ENCODE assay signal across 19 mouse cellular contexts in the genomic region with DNA sequence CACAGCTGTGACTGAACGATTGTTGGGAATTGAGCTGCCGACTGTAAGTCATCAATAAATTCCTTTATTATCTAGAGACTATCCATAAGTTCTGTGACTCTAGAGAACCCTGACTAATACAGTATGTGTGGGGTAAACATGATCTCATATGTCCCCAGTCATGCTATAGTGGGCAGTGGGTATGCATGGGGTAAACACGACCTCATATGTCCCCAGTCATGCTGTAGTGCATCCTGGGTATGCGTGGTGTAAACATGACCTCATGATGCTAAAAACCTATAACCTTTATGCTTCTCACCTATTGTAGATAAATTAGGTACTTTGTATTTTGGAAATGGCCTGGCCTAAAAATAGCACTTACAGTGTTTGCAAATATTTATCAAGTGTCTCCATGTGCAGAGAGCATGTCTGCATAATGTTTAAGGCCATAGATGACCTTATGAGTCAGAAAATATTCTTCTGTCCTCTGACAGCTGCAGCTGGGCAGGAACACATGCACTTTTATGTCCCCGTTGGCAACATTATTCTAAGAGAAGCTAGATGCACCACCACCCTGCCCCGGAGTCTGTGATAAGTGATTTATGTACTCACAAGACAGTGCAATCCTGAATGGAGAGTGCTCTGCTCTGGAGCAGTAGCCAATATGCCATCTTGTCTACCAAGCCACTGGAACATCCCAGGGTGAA.
DNase-seq lines count a peak whose midpoint lies in the region; ATAC-seq and TF ChIP-seq lines count a peak whose summit lies in the region.
"Had no signal": no experiment of that assay in that cellular context is flagged by ENCODE, and none has a peak within 500 bp of the region (broad histone marks: within the 10 kb centered on the region; RNA-seq: fewer than 3 reads in every experiment).

No protein-coding gene starts in this region.

- TF ChIP-seq CTCF in gastrocnemius, adult 2 months (IDR thresholded peaks at IDR 0.05) = no peak
- no peak for TF ChIP-seq CTCF in kidney, postnatal 0 days (IDR thresholded peaks at IDR 0.05; ENCODE audit: low read depth)
- TF ChIP-seq CTCF in kidney, adult 2 months (conservative IDR thresholded peaks at IDR 0.05; ENCODE audit: insufficient read depth, insufficient read length, low read depth, low read length) = no peak

- DNase-seq in gastrocnemius, adult 2 months = no peak
- DNase-seq in gastrocnemius, postnatal 36 days = no peak
- no peak for DNase-seq in kidney, postnatal 0 days (ENCODE audit: low spot score)
- no peak for DNase-seq in kidney, adult 2 months
- no peak for DNase-seq in cerebellum, postnatal 25 days
- DNase-seq: adrenal gland, adult 8-10 months; adrenal gland, postnatal 14 days; B cell, adult 2 months; cerebellum, adult 11-12 months; cerebellum, adult 8-10 months; cerebellum, adult 9-11 months; cerebellum, postnatal 14 days; forebrain, postnatal 0 days had no signal

- H3K79me2 ChIP-seq in myocyte (ENCODE audit: control insufficient read depth, insufficient read depth) = peaks cover 29% of the 10 kb centered on the region

- no peaks in the 10 kb centered on the region for H3K27me3 ChIP-seq in kidney, postnatal 0 days (ENCODE audit: insufficient read depth, low read length)
- no peaks in the 10 kb centered on the region for H3K27me3 ChIP-seq in kidney, adult 2 months (replicated peaks; ENCODE audit: control insufficient read depth, insufficient read depth, low read length)
- H3K27me3 ChIP-seq in myocyte (ENCODE audit: control insufficient read depth, insufficient read depth, insufficient read length) = no peaks in the 10 kb centered on the region
- H3K27me3 ChIP-seq: embryonic facial prominence, embryonic 12.5 days; forebrain, embryonic 13.5 days; forebrain, embryonic 15.5 days had no signal

- no peaks in the 10 kb centered on the region for H3K4me1 ChIP-seq in kidney, postnatal 0 days (replicated peaks; ENCODE audit: insufficient read depth, low read length)
- no peaks in the 10 kb centered on the region; the same call in 1 of the 2 replicates for H3K4me1 ChIP-seq in kidney, adult 2 months (ENCODE audit: control insufficient read depth, insufficient read depth, low read length)
- H3K4me1 ChIP-seq: embryonic facial prominence, embryonic 12.5 days had no signal

- 0 out of 2 replicates have a peak, but pooled peaks have one; percentile 69 for ATAC-seq in kidney, postnatal 0 days (replicated peaks; ENCODE audit: low FRiP score, low read depth)
- ATAC-seq: activated CD4-positive, CD25-positive, alpha-beta regulatory T cell, adult 4 months; forebrain, embryonic 13.5 days; forebrain, embryonic 15.5 days; forebrain, postnatal 0 days had no signal

- H3ac ChIP-seq in myocyte (ENCODE audit: control insufficient read depth, insufficient read length) = no peak overlapping the region

- H3K36me3 ChIP-seq in kidney, postnatal 0 days (ENCODE audit: insufficient read depth, low read length) = no peaks in the 10 kb centered on the region
- H3K36me3 ChIP-seq in kidney, adult 2 months (ENCODE audit: control insufficient read depth, insufficient read depth, low read length) = no peaks in the 10 kb centered on the region
- H3K36me3 ChIP-seq in myocyte (ENCODE audit: control insufficient read depth, insufficient read depth) = no peaks in the 10 kb centered on the region
- H3K36me3 ChIP-seq: embryonic facial prominence, embryonic 10.5 days; embryonic facial prominence, embryonic 12.5 days; forebrain, embryonic 15.5 days had no signal

- WGBS in kidney, postnatal 0 days = 67% methylated on average over 4 of the region's 6 CpGs
- WGBS in kidney, adult 2 months = 56% methylated on average over 4 of the region's 6 CpGs

- no peak for TF ChIP-seq POLR2A in kidney, adult 2 months (IDR thresholded peaks at IDR 0.05; ENCODE audit: low read depth, low read length)
- no peak for TF ChIP-seq POLR2A in myocyte (IDR thresholded peaks at IDR 0.05; ENCODE audit: insufficient read length, low read depth)

- no peak overlapping the region for H3K9ac ChIP-seq in kidney, postnatal 0 days (ENCODE audit: low read depth, low read length)
- H3K9ac ChIP-seq: embryonic facial prominence, embryonic 12.5 days; forebrain, embryonic 13.5 days; forebrain, embryonic 15.5 days; forebrain, postnatal 0 days had no signal

- intact Hi-C loops in gastrocnemius, adult 2 months (cut with DNase I) = no loop called here
- intact Hi-C loops in gastrocnemius, postnatal 36 days (cut with DNase I) = no loop called here

- H3K27ac ChIP-seq in gastrocnemius, adult 2 months = peak overlapping the region; percentile 0; the same call in 1 of the 2 replicates
- H3K27ac ChIP-seq in kidney, postnatal 0 days = no peak overlapping the region
- H3K27ac ChIP-seq in kidney, adult 2 months (ENCODE audit: insufficient read depth, low read depth, low read length) = no peak overlapping the region
- H3K27ac ChIP-seq: embryonic facial prominence, embryonic 10.5 days; embryonic facial prominence, embryonic 12.5 days; forebrain, embryonic 13.5 days; forebrain, embryonic 15.5 days had no signal

- H3K4me3 ChIP-seq in gastrocnemius, adult 2 months = no peak overlapping the region
- H3K4me3 ChIP-seq in kidney, postnatal 0 days (replicated peaks; ENCODE audit: low read depth, low read length) = no peak overlapping the region
- no peak overlapping the region for H3K4me3 ChIP-seq in kidney, adult 2 months (ENCODE audit: insufficient read depth, low read depth, low read length)
- no peak overlapping the region for H3K4me3 ChIP-seq in myocyte
- H3K4me3 ChIP-seq: embryonic facial prominence, embryonic 10.5 days; embryonic facial prominence, embryonic 12.5 days; forebrain, embryonic 13.5 days; forebrain, embryonic 15.5 days had no signal

- H3K4me2 ChIP-seq in kidney, postnatal 0 days (ENCODE audit: low read length) = no peak overlapping the region
- H3K4me2 ChIP-seq in myocyte (ENCODE audit: low read depth) = peak overlapping the region; percentile 30
- H3K4me2 ChIP-seq: embryonic facial prominence, embryonic 12.5 days; forebrain, embryonic 13.5 days; forebrain, embryonic 15.5 days had no signal

- no peaks in the 10 kb centered on the region for H3K9me3 ChIP-seq in kidney, postnatal 0 days (replicated peaks; ENCODE audit: low read length)
- H3K9me3 ChIP-seq: embryonic facial prominence, embryonic 10.5 days; embryonic facial prominence, embryonic 12.5 days; forebrain, embryonic 13.5 days; forebrain, embryonic 15.5 days had no signal

TF ChIP-seq in myocyte, 11 proteins besides CTCF, POLR2A, EP300 and RAD21:
- peak; percentile 89 for TF ChIP-seq TCF12 (IDR thresholded peaks at IDR 0.05; ENCODE audit: insufficient read depth, poor library complexity, severe bottlenecking)
- TF ChIP-seq REST (IDR thresholded peaks at IDR 0.05; ENCODE audit: insufficient read depth, insufficient read length) = no peak
- no peak for TF ChIP-seq USF1 (IDR thresholded peaks at IDR 0.05; ENCODE audit: low read depth)
- peak; percentile 78 to 88 (median 81) for TF ChIP-seq MYOD1 (IDR thresholded peaks at IDR 0.05; ENCODE audit: control insufficient read depth in 1 of 3, insufficient read length in 2 of 3, low read depth in 2 of 3)
- TF ChIP-seq E2F4 (IDR thresholded peaks at IDR 0.05; ENCODE audit: insufficient read depth) = no peak
- TF ChIP-seq MYOG (IDR thresholded peaks at IDR 0.05; ENCODE audit: control insufficient read depth in 1 of 3, insufficient read depth in 1 of 3, insufficient read length in 2 of 3, low read depth in 2 of 3) = peak in 2 of 3 experiments; percentile 61 to 86
- peak; percentile 33 for TF ChIP-seq TCF3 (IDR thresholded peaks at IDR 0.05; ENCODE audit: insufficient read length, low read depth)
- no peak for TF ChIP-seq CEBPB (IDR thresholded peaks at IDR 0.05; ENCODE audit: insufficient read depth, poor library complexity, severe bottlenecking)
- TF ChIP-seq POLR2AphosphoS2 (IDR thresholded peaks at IDR 0.05; ENCODE audit: insufficient read length, low read depth) = no peak
- no peak for TF ChIP-seq MAX (IDR thresholded peaks at IDR 0.05; ENCODE audit: low read depth)
